Mouse (Mus musculus) forebrain, embryonic 14.5 days (tissue): ENCODE measurements around the gene Nudt4. TPM values are rescaled to one million over a fixed set of nuclear protein-coding genes. Genes with fewer than 3 reads are reported as not detected.

Experiments used
- ATAC-seq: fragments of 200-750 bp; cut with Nextera tagmentation; 2 replicates; pipeline ENCODE4 v1.8.0; 2017; ENCODE audit warnings: mild to moderate bottlenecking, moderate library complexity
- DNase-seq: peaks from one replicate; pipeline ENCODE4 v3.0.0-alpha.2; 2015; ENCODE audit warnings: low spot score
- H3K27ac ChIP-seq: fragments of 300-500 bp; sonication (generic); 2 replicates; pipeline ENCODE4 v1.5.1; 2014; ENCODE audit warnings: low read depth, mild to moderate bottlenecking, control low read depth, low read length, moderate library complexity
- H3K27me3 ChIP-seq: fragments of 300-500 bp; sonication (generic); replicated peaks from 2 replicates; pipeline ENCODE4 v1.6.1; 2014; ENCODE audit warnings: low read length, control low read depth, mixed read lengths; ENCODE audit not compliant: control insufficient read depth, insufficient read depth
- H3K36me3 ChIP-seq: fragments of 300-500 bp; sonication (generic); 2 replicates; pipeline ENCODE4 v1.6.1; 2014; ENCODE audit warnings: low read length, control low read depth; ENCODE audit not compliant: control insufficient read depth, insufficient read depth
- H3K4me1 ChIP-seq: fragments of 300-500 bp; sonication (generic); 2 replicates; pipeline ENCODE4 v1.6.1; 2014; ENCODE audit warnings: antibody characterized with exemption, low read length, control low read depth; ENCODE audit not compliant: control insufficient read depth, insufficient read depth
- H3K4me2 ChIP-seq: fragments of 300-500 bp; sonication (generic); 2 replicates; pipeline ENCODE4 v1.6.1; 2014; ENCODE audit warnings: mild to moderate bottlenecking, control low read depth, low read length
- H3K4me3 ChIP-seq: fragments of 300-500 bp; sonication (generic); 2 replicates; pipeline ENCODE4 v1.5.1; 2014; ENCODE audit warnings: low read depth, low read length, control low read depth
- H3K9ac ChIP-seq: fragments of 300-500 bp; sonication (generic); 2 replicates; pipeline ENCODE4 v1.6.1; 2014; ENCODE audit warnings: mild to moderate bottlenecking, low read length, control low read depth, moderate library complexity
- H3K9me3 ChIP-seq: fragments of 300-500 bp; sonication (generic); replicated peaks from 2 replicates; pipeline ENCODE4 v1.6.1; 2016; ENCODE audit warnings: low read length, control low read depth, mixed read lengths; ENCODE audit not compliant: control insufficient read depth
- WGBS: fragments of 180-500 bp; shearing (Covaris S2); extraction: QIAGEN DNeasy Blood & Tissue Kit; methylation state at CpG from one replicate; pipeline ENCODE4 v1.1.7; 2014; 5-methylcytosine and 5-hydroxymethylcytosine counted together
- polyA plus RNA-seq: library from polyadenylated mRNA; unstranded; fragments of >200 nt; fragmentation: Nextera tagmentation; extraction: Ambion mirVana; gene quantifications from 2 replicates; pipeline ENCODE4 v1.2.1, GENCODE M21; 2014

The Nudt4 gene
- polyA plus RNA-seq, 1 experiment from 2014 or later: 85.0 TPM

GRCm38 (mm10) chr10:95535399-95536221 is 28.3 kb downstream of the Nudt4 start:
- H3K36me3 ChIP-seq: no peaks in the 10 kb centered on the region
- no peak overlapping the region for H3K27ac ChIP-seq
- H3K9ac ChIP-seq: no peak overlapping the region
- no peak overlapping the region for H3K4me2 ChIP-seq
- no peaks in the 10 kb centered on the region for H3K4me1 ChIP-seq
- DNase-seq: no peak
- no peaks in the 10 kb centered on the region for H3K9me3 ChIP-seq
- no peak overlapping the region for H3K4me3 ChIP-seq
- WGBS: 85% methylated on average over 7 of the region's 8 CpGs
- no peaks in the 10 kb centered on the region for H3K27me3 ChIP-seq
- ATAC-seq: no peak

- Histone ChIP-seq H3K36me3 (no peaks in the 10 kb centered on the region), H3K4me1 (0 out of 2 replicates have a peak, but pooled peaks cover 2% of the 10 kb centered on the region), H3K4me2 (no peak overlapping the region), H3K9me3 (no peaks in the 10 kb centered on the region), H3K27me3 (no peaks in the 10 kb centered on the region), H3K27ac (no peak overlapping the region), H3K4me3 (no peak overlapping the region), H3K9ac (no peak overlapping the region)
- WGBS: 88% methylated on average over 7 of the region's 7 CpGs
- ATAC-seq: no peak
- no peak for DNase-seq
Measured at GRCm38 (mm10) chr10:95533382-95533781, 30.6 kb downstream of the Nudt4 start.

GRCm38 (mm10) chr10:95532916-95533315 is 31.0 kb downstream of the Nudt4 start:
- ATAC-seq: no peak
- Histone ChIP-seq H3K27ac (no peak overlapping the region), H3K4me2 (no peak overlapping the region), H3K27me3 (no peaks in the 10 kb centered on the region), H3K4me3 (no peak overlapping the region), H3K9ac (no peak overlapping the region), H3K36me3 (no peaks in the 10 kb centered on the region), H3K9me3 (no peaks in the 10 kb centered on the region), H3K4me1 (0 out of 2 replicates have a peak, but pooled peaks cover 2% of the 10 kb centered on the region)
- DNase-seq: no peak
- 96% methylated on average over 5 of the region's 5 CpGs for WGBS

GRCm38 (mm10) chr10:95530551-95531121 is 33.3 kb downstream of the Nudt4 start:
- H3K27ac ChIP-seq: no peak overlapping the region
- ATAC-seq (no peak), DNase-seq (no peak)
- no peaks in the 10 kb centered on the region for H3K9me3 ChIP-seq
- H3K36me3 ChIP-seq: no peaks in the 10 kb centered on the region
- no peaks in the 10 kb centered on the region for H3K27me3 ChIP-seq
- no peak overlapping the region for H3K4me2 ChIP-seq
- WGBS: 33% methylated on average over 2 of the region's 2 CpGs
- H3K4me1 ChIP-seq: 0 out of 2 replicates have a peak, but pooled peaks cover 2% of the 10 kb centered on the region
- no peak overlapping the region for H3K4me3 ChIP-seq
- H3K9ac ChIP-seq: no peak overlapping the region

- Histone ChIP-seq H3K36me3 (no peaks in the 10 kb centered on the region), H3K4me2 (no peak overlapping the region), H3K4me3 (no peak overlapping the region), H3K9me3 (no peaks in the 10 kb centered on the region), H3K4me1 (0 out of 2 replicates have a peak, but pooled peaks cover 2% of the 10 kb centered on the region), H3K9ac (no peak overlapping the region), H3K27me3 (no peaks in the 10 kb centered on the region), H3K27ac (no peak overlapping the region)
- 63% methylated on average over 5 of the region's 5 CpGs for WGBS
- ATAC-seq (no peak), DNase-seq (no peak)
Measured at GRCm38 (mm10) chr10:95526495-95527122, 37.3 kb downstream of the Nudt4 start.

GRCm38 (mm10) chr10:95525871-95526270 is 38.1 kb downstream of the Nudt4 start:
- Histone ChIP-seq H3K36me3 (no peaks in the 10 kb centered on the region), H3K9me3 (no peaks in the 10 kb centered on the region), H3K27me3 (no peaks in the 10 kb centered on the region), H3K27ac (no peak overlapping the region), H3K4me1 (0 out of 2 replicates have a peak, but pooled peaks cover 2% of the 10 kb centered on the region), H3K4me2 (no peak overlapping the region), H3K4me3 (no peak overlapping the region), H3K9ac (no peak overlapping the region)
- 94% methylated on average over 5 of the region's 5 CpGs for WGBS
- ATAC-seq (no peak), DNase-seq (no peak)

GRCm38 (mm10) chr10:95525037-95525675 is 38.8 kb downstream of the Nudt4 start:
- 0 out of 2 replicates have a peak, but pooled peaks cover 2% of the 10 kb centered on the region for H3K4me1 ChIP-seq
- H3K27ac ChIP-seq: no peak overlapping the region
- 90% methylated on average over 6 of the region's 6 CpGs for WGBS
- no peak overlapping the region for H3K9ac ChIP-seq
- H3K4me2 ChIP-seq: no peak overlapping the region
- DNase-seq (no peak), ATAC-seq (no peak)
- no peaks in the 10 kb centered on the region for H3K27me3 ChIP-seq
- no peaks in the 10 kb centered on the region for H3K9me3 ChIP-seq
- H3K36me3 ChIP-seq: no peaks in the 10 kb centered on the region
- H3K4me3 ChIP-seq: no peak overlapping the region

GRCm38 (mm10) chr10:95517656-95518055 is 46.3 kb downstream of the Nudt4 start:
- no peak for ATAC-seq
- Histone ChIP-seq H3K4me1 (peaks cover 9% of the 10 kb centered on the region), H3K9ac (no peak overlapping the region), H3K27me3 (no peaks in the 10 kb centered on the region), H3K27ac (no peak overlapping the region), H3K4me3 (no peak overlapping the region), H3K4me2 (no peak overlapping the region), H3K9me3 (no peaks in the 10 kb centered on the region), H3K36me3 (no peaks in the 10 kb centered on the region; the same call in 1 of the 2 replicates)
- whole genome bisulfite sequencing: 95% methylated on average over 6 of the region's 6 CpGs
- DNase-seq: no peak
